Mouse (Mus musculus) adrenal gland, adult (tissue): ENCODE measurements at regions not wholly inside any gene's neighbourhood (a gene's known extent, or its start where the extent isn't known, plus 50 kb on each side); places are given as distances from the start of the nearest gene placed in this dataset.

ENCODE experiments used
- DNase-seq, 2 experiments: peaks; one replicate each; pipeline ENCODE4 v3.0.0; 2022 to 2023; ENCODE audit warnings: low spot score in 1 of 2; ENCODE audit not compliant: inconsistent age in 2 of 2

GRCm38 (mm10) chr1:91611281-91611680 lies 70.9 kb downstream of the Asb1 start:
- DNase-seq, result no peak

GRCm38 (mm10) chr1:91611694-91612093 lies 71.3 kb downstream of the Asb1 start:
- no peak for DNase-seq

GRCm38 (mm10) chr1:91612912-91613311 lies 72.6 kb downstream of the Asb1 start:
- no peak for DNase-seq

GRCm38 (mm10) chr1:91615396-91615795 lies 75.1 kb downstream of the Asb1 start:
- DNase-seq, result no peak

- peak in 1 of 2 experiments; percentile 54 for DNase-seq
Measured at GRCm38 (mm10) chr1:91618527-91619135, 78.3 kb downstream of the Asb1 start.

GRCm38 (mm10) chr1:91621141-91621540 lies 80.8 kb downstream of the Asb1 start:
- DNase-seq, result no peak

GRCm38 (mm10) chr1:91622874-91623273 lies 82.5 kb downstream of the Asb1 start:
- no peak for DNase-seq

GRCm38 (mm10) chr1:91624028-91624427 lies 83.7 kb downstream of the Asb1 start:
- DNase-seq, result no peak

- DNase-seq, result no peak
Measured at GRCm38 (mm10) chr1:91624531-91625300, 84.4 kb downstream of the Asb1 start.

GRCm38 (mm10) chr1:91626090-91626489 lies 85.7 kb downstream of the Asb1 start:
- no peak for DNase-seq

GRCm38 (mm10) chr1:91630206-91630605 lies 89.9 kb downstream of the Asb1 start:
- peak; percentile 46 to 58 for DNase-seq

- peak in 1 of 2 experiments; percentile 31 for DNase-seq
Measured at GRCm38 (mm10) chr1:91630871-91631410, 90.6 kb downstream of the Asb1 start.

GRCm38 (mm10) chr1:91632906-91633493 lies 92.7 kb downstream of the Asb1 start:
- no peak for DNase-seq

- DNase-seq, result no peak
Measured at GRCm38 (mm10) chr1:91636571-91636970, 96.2 kb downstream of the Asb1 start.

GRCm38 (mm10) chr1:91640551-91640950 lies 100.2 kb downstream of the Asb1 start:
- peak; percentile 80 to 89 for DNase-seq

- no peak for DNase-seq
Measured at GRCm38 (mm10) chr1:91658991-91659441, 118.7 kb downstream of the Asb1 start.

- DNase-seq, result no peak
Measured at GRCm38 (mm10) chr1:91659486-91659885, 119.1 kb downstream of the Asb1 start.

- DNase-seq, result no peak
Measured at GRCm38 (mm10) chr1:91663289-91663688, 122.9 kb downstream of the Asb1 start.

GRCm38 (mm10) chr1:91664622-91665021 lies 124.3 kb downstream of the Asb1 start:
- DNase-seq, result no peak

- peak in 1 of 2 experiments; percentile 38 for DNase-seq
Measured at GRCm38 (mm10) chr1:91668530-91668929, 128.2 kb downstream of the Asb1 start.

- DNase-seq, result peak in 1 of 2 experiments; percentile 36
Measured at GRCm38 (mm10) chr1:91670980-91671379, 130.3 kb upstream of the Twist2 start.
